Mouse (Mus musculus) v-Abl transformed pro-B cells (cell line): ENCODE results near the gene Cabp4.

Experiments used
- in situ Hi-C, 2 experiments: fragments of 400-800 bp; cut with MboI; formaldehyde crosslinking; loops; one replicate each; pipeline ENCODE4 v1.15.1; 2025; ENCODE audit not compliant: unreplicated experiment in 2 of 2

Gene Cabp4

DNA sequence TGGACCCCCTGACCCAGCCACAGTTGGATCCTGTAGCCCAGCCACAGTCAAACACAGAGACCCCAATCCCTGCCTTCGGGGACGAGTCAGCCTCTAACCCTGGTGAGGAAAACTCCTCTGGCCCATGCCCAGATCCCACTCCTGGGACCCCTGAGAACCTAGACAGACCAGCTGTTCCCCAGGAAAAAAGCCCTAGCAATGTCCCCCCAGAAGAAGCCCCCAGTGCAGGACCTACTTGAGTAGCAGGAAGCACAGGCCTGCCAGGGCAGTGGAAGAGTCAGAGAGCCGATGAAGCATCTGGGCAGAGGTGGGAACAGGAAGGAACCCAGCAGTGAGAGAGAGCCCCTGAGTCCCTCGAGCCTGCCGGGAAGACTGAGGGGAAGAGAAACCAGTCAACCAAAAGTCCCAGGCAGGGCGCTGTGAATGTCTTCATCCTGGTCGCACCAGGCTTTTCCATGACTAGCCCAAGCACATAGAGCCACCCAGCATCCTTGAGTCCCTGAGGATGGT, at the start of gene Cabp4:
Gene Cabp4, minus strand, starts transcription at position 275 of the 510 bp plus-strand sequence.
- in situ Hi-C loops: no loop called here

DNA sequence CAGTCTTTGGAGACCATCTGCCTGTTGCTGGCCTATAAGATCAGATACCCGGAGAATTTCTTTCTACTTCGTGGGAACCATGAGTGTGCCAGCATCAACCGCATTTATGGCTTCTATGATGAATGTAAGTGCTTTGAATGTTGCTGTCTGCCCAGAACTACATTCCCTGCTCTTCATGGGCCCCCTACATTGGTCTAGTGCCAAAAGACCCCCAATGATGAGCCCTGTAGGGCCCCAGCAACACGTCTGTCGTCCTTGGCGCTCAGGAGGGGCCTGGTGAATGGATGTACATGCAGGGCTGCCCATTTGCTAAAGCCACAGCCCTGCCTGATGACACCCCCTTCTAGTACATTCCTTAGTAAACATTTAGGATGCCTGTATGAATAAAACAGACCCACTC, 49.3 kb upstream of the Cabp4 start:
- in situ Hi-C loops: no loop called here

DNA sequence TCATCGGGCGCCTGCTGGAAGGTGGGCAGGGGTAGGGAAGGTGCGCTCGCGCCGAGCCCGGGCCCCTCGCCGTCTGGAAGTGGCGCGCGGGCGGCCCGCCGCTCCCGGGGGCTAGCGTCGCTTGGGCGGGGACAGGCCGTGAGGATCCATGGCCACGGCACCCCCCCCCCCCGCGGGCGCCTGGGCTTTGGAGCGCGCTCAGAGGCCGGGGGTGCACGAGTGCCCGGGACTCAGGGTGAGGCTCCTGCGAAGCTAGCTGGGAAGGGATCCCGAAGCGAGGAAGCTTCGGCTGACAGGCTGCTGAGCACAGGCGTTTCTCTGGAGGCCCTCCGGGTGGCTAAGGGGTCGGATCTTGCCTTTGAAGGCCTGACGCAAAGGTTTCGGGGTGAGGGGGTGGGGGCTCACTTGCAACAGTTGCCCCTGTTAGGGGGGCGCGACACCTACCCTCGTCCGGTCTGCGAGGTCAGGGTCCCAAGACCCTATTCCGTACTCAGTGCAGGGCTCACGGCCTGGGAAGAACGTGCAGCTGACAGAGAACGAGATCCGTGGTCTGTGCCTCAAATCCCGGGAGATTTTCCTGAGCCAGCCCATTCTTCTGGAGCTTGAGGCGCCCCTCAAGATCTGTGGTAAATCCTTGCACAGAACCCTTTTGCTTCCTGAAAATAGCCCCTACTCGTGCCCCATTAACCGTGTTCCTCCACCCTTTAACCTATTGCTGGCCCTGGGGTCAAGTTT, 48.6 kb upstream of the Cabp4 start:
- in situ Hi-C loops: no loop called here

DNA sequence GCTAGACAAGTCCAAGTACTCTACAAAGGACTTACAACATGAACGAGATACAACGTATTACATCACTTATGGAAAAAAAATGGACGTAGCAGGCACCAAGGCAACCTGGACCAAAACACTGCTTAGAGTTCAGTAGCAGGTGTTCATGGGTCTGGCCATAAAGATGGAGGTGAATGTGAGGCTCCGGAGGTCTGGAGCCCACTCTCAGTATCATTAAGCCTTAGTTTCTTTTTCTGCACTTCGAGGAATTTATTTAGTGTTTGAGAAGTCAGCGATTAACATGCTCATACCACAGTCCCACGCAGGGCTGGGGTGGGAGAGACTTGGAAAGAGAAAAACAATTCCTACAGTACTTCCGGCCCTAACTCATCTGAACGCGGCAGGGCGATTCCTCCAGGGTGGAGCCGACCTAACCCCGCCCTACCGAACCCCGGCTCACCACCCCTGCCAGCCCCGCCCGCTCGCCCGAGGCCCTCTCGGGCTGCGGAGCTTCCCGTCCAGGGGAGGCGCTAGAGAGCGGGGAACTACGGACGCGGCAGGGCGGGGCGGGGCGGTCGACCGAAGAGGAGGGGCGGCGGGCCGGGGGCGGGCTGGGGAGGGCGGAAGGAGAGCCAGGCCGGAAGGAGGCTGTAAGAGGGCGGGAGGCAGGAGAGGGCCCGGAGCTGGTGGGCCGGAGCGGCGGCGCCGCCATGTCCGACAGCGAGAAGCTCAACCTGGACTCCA, 47.9 kb upstream of the Cabp4 start, which contains the start of gene Ppp1ca:
Gene Ppp1ca, plus strand, starts transcription at position 538 of the 723 bp plus-strand sequence.
- in situ Hi-C loops: no loop called here

DNA sequence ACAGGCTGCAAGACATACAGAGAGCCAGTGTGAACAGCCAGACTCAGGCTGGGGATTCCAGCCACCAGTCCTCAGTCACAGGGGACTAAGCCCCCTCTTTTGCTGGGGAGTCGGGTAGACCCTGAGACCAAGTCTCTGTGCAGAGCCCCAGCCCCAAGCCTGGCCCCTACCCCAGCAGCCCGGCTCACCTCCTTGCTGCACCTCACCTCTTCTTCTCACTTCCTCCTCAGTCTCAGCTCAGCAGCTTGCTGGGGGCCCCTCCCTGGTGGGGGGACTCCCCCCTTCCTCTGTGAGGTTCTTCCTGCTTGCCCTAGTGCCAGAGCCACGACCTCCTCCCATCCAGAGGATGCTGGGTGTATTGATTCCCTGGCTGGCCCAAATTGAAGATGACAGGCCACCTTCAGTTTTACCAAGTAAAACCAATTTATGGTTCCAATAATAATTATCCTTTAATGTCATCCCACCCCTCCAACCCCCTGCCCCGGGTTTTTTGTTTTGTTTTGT, 47.0 kb upstream of the Cabp4 start, which contains the start of gene Tbc1d10c:
Gene Tbc1d10c, minus strand, starts transcription at position 454 of the 504 bp plus-strand sequence.
- in situ Hi-C loops: no loop called here

DNA sequence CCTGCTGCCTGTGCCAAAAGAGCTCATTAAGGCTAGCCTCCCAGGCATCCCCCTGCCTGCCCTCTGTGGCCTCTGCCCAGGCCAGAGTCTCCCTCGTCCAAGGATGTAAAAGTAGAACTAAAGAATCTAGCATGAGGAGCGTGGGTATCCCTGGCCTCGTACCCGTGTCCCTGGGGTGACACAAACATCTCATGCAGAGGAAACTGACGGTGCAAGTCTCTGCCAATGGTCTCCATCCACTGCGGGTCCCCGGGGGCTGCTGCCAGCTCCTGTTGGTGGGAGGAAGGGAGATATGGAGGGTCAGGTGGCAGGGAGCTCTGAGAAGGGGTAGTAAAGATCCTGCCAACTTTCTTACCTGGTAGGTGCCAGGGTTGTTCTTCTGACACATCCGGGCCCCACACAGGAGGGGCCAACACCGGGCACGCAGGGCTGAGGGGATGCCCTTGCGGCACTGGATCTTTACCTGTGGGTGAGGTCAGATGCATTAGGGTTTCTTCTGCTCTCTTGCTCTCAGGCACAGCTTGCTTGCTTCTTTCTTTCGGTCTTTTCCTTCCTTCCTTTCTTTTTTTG, 45.3 kb upstream of the Cabp4 start:
- in situ Hi-C loops: no loop called here

DNA sequence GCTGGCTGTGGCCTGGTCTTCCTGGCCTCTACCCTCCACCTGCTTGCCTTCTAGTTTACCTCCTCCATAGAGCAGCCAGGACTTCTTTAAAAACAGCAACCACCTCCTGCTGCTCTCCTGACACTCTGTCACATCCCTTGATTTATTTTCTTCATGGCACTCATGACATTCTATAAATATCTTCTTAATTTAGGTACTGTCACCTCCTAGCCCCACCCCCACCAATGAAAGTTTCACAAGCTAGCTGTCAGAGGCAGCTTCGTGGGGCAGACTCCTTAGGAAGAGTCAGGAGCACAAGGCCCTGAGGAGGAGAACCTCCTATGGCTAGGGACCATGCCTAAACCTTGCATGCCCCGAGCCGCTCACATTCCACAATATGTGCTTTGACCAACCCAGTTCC, 43.5 kb upstream of the Cabp4 start:
- in situ Hi-C loops: no loop called here

DNA sequence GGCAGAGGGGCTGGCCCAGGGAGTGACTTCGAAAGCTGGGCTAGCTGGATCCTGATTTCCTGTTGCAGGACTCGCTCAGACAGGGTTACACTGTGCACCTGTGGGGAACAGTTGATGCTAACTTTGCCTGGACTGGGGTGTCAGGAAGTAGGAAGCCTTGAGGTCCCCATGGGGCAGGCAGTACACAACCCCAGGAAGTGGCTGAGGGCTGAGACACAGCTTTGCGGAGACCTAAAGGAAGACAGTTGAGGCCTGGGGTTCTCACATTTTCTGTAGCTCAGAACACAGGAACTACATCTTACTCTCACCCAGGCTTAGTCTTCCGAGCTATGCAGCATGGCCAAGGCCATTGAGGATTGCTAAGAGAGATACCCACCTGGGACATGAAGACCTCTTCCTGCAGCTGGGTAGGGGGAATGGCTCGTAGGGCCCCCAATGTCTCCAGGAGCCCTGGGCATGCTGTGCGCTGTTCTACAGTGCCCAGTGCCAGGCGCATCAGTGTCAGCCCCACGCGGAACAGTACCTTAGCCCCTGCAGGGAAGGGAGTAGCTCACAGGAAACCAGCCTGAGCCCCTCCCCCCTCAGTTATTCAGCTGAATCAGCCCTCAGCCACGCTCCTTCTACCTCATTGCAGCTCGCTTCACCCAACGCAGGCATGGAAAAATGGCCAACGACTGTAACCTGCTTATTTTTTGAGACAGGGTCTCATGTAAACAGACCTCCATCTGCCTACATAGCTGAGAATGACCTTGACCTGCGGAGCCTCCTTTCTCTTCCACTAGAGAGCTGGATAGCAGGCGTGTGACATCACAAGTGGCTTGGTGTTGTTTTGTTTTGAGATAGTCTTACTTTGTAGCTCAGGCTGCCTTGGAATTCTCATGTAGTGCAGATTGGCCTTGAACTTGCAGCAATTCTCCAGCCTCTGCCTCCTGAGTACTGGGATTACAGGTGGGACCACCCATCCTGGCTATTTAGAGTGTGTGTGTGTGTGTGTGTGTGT, 41.4 kb upstream of the Cabp4 start:
- in situ Hi-C loops: no loop called here

DNA sequence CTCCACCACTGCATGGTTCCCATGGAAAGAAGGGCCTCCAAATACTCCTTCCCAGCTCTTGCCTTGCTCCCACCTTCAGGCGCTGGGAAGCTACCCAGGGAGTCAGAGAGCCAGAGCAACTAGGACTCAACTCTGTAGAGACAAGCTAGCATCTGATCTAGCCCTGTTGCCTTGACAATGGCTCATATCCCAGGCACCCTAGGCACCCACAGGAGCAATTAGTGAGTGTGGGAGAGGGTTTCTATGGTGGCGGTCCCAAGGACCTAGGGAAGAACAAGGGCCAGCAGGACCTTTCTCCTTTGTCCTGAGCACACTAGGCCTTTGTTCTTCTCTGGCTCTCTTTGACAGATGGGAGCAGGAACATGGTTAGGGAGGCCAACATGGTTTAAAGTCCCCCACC, 39.9 kb upstream of the Cabp4 start:
- in situ Hi-C loops: no loop called here

DNA sequence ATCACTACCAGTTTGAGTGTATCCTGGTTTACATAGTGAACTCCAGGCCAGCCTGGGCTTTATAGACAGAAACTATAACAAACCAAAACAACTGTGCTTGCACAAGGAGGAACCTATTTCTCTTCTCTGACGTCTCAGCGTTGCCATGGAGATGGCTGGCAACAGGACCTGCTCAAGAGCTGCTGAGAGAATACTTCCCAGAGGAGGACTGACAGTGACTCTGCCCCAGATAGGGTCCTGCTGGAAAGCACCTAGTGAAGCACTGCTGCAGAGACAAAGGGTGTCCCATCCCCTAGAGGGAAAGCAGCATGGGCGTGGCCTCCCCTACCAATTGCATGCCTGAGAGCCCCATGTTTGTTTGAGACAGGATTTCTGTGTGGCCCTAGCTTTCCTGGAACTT, 38.1 kb upstream of the Cabp4 start:
- in situ Hi-C loops: no loop called here

DNA sequence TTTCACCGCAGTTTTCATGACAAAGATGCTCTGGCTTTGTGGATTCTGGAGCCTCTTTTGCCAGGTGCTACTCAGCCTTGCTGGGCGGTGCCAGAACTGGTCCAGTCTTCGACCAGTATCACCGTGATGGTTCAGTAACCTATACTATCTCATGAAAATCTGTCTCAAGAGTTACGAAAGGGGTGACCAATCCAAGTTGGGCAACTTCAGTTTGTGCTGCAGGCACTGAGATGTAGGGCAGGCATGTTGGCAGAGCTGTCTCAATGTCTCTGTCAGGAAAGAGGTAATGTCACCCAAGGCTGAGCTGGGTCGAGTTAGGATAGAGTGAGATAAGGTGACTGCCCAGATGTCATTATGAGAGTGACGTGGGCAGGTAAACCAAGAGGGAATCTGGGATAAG, 36.6 kb upstream of the Cabp4 start:
- in situ Hi-C loops: no loop called here

DNA sequence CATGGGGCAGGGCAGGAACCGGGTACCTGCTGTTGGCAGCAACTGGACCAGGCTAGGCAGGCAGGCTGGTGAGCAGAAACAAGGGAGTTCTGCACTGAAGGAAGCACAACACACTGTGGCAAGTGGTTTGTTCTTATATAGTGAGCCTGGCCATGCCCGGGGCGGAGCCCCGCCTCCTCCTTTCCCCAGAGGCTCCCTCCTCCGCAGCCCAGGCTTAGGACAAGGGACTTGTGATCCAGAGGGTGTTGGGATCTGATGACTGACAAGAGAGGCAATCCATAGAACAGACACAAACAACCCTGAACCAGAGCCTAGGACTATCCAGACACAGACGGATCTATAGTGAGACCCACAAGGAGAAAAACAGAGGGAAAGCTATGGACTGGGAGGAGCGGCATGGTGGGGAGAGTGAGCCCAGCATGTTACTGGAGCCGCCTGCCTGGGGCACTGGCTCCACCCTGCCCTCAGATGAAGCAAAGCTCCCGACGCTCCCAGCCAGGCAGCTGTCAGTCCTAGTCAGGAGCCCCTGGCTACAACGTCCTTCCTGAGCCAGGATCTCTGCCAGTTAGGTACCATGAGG, 31.6 kb upstream of the Cabp4 start, which contains the start of gene Carns1:
Gene Carns1, minus strand, starts transcription at position 112 of the 580 bp plus-strand sequence.
- in situ Hi-C loops: no loop called here

DNA sequence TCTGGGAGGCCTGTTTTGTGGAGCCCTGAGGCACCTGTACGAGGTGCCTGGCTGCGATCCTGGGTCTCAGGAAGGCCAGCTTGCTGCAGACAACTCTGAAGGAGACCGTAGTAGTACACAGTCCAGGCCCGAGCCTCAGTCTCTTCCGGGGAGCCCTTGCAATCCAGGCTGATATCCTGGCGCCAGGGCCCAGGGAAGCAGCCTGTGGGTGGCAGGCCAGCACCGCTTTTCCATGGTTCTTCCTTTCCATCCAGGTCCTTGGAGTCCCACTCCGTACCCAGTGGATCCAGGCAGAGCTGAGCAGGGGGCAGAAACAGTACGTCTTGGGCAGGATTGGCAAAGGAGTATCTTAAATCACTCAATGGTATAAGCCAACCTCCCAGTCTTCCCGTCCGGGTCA, 29.1 kb upstream of the Cabp4 start:
- in situ Hi-C loops: no loop called here

DNA sequence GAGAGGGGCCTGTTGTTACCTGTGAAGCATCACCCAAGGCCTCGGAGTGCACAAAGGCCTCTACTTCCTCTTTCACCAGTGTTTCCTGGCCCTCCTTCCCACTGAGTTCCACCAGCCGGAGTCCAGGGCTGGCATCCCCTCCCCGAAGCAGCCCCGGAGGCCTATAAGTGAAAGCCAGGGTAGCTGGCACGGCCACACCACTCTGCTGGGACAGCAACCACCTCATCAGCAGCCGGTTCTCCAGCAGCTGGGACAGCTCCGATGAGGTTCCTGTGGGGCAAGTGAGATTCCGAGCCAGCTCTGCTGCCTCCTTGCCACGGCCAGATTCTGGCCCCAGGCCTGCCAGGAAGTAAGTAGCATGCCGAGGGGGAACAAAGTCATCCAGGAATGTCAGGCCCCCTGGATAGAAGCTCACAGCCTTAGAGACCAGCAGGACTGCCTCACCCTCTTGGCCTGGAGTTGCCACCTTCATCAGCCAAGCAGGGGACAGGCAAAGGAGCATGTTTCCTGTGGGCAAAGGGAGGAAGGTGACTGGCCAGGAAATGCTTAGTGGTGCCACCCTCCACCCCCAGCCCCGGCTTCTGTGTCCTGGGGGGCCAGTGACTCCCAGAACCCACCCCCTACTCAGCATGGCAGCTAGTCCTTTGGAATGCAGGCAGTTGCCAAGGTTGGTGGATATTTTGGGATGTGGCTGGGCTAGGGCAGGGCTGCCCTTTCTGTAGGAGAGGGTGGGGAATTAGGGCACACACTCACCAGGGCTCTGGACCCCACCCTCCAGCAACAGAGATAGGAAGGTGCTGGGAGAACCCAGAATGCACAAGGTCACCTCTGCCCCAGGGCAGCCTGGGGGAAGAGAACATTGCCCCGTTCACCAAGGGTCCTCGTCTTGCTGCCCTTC, 27.8 kb upstream of the Cabp4 start:
- in situ Hi-C loops: no loop called here

DNA sequence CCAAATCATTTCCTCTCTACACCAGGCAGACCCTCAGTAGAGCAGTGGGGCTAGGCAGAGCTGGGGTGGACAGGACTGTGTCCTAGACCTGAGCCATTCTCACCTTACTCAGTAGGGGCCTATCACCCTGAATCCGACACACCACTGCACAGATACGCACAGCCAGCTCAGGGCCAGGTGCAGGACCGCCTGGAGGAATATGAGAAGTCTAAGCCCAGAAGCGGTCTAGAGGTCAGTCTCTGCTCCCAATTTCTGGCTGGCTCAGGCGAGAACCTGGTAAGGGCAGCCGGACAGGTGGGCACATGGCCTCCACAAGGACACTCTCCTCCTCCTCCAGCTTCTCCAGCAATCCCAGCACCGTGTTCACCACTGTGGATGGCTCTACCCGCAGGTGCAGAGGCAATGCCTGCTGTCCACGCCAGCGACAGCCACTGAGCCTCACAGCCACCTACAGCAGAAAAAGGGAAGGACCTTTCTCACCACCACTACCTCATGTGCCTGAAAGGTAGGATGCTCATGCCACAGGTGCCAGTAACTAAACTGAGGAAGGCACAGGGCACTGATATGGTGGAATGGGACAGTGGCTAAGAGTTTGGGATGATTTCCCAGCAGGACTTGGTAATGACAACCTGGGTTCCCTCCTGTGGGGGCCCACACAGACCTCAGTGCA, 27.0 kb upstream of the Cabp4 start:
- in situ Hi-C loops: no loop called here

DNA sequence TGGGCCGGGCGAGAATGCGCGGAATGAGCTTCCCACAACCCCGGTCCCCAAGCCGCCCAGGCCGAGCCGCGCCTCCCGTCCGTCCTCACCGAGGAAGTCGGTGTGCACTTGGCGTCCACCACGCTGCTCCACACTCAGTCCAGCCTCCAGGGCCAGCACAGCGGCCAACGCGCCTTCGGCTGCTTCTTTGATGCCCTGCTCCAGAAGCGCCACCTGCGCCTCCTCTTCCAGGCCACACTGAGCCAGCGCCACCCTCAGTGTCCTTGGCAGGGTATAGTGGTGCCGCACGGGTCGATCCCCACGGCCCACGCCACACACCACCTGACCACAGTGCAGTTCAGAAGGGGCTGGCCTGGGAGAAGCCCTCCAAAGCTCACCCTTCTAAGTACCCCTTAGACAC, 26.0 kb upstream of the Cabp4 start:
- in situ Hi-C loops: loop anchor here (5.0 kb wide), 1 partner anchor 32 kb away; the partner anchor contains the start of gene Rad9a (in 2 of the 2)

DNA sequence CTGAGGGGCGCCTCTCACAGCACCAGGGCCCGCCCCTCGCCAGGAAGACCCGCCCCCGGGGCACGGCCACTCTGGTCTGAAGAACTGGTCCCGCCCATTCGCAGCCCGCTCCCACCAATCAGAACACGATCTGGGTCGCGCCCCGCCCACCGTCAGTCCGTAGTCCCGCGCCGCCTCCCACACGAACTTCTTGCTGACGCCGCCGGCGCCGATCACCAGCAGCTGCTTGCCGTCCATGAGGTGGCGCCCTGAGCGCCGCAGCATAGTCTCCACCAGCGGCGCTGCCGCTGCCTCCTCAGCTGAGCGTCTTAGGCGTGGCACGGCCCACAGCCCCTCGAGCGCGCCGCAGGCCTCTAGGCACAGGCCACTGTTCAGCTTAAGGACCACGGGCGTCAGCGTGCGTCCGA, 25.5 kb upstream of the Cabp4 start:
- in situ Hi-C loops: loop anchor here (5.0 kb wide), 1 partner anchor 33 kb away; the partner anchor contains the start of gene Rad9a (in 2 of the 2)
